Mouse (Mus musculus) embryonic facial prominence, embryonic 14.5 days (tissue): ENCODE data around the gene Lysmd4. TPM values are rescaled to one million over a fixed set of nuclear protein-coding genes. Genes with fewer than 3 reads are reported as not detected.

Source experiments
- ATAC-seq: fragments of 200-750 bp; cut with Nextera tagmentation; 2 replicates; pipeline ENCODE4 v1.8.0; 2017; ENCODE audit warnings: low read depth, moderate number of reproducible peaks, moderate TSS enrichment
- DNase-seq: peaks from one replicate; pipeline ENCODE4 v3.0.0-alpha.2; 2015; ENCODE audit warnings: low spot score
- H3K27ac ChIP-seq: fragments of 300-500 bp; sonication (generic); replicated peaks from 2 replicates; pipeline ENCODE4 v1.5.1; 2014; ENCODE audit warnings: low read depth, mild to moderate bottlenecking, low read length, moderate library complexity
- H3K27me3 ChIP-seq: fragments of 300-500 bp; sonication (generic); replicated peaks from 2 replicates; pipeline ENCODE4 v1.6.1; 2014; ENCODE audit warnings: low read length; ENCODE audit not compliant: control insufficient read depth, insufficient read depth
- H3K36me3 ChIP-seq: fragments of 300-500 bp; sonication (generic); 2 replicates; pipeline ENCODE4 v1.6.1; 2014; ENCODE audit warnings: low read length, mixed read lengths; ENCODE audit not compliant: control insufficient read depth, insufficient read depth
- H3K4me1 ChIP-seq: fragments of 300-500 bp; sonication (generic); 2 replicates; pipeline ENCODE4 v1.6.1; 2014; ENCODE audit warnings: antibody characterized with exemption, low read length; ENCODE audit not compliant: control insufficient read depth, insufficient read depth
- H3K4me2 ChIP-seq: fragments of 300-500 bp; sonication (generic); 2 replicates; pipeline ENCODE4 v1.6.1; 2014; ENCODE audit warnings: low read depth, mild to moderate bottlenecking, low read length, moderate library complexity, mixed read lengths
- H3K4me3 ChIP-seq: fragments of 300-500 bp; sonication (generic); 2 replicates; pipeline ENCODE4 v1.5.1; 2014; ENCODE audit warnings: low read depth, mild to moderate bottlenecking, low read length
- H3K9ac ChIP-seq: fragments of 300-500 bp; sonication (generic); 2 replicates; pipeline ENCODE4 v1.6.1; 2014; ENCODE audit warnings: low read depth, mild to moderate bottlenecking, low read length, moderate library complexity, mixed read lengths
- H3K9me3 ChIP-seq: fragments of 300-500 bp; sonication (generic); 2 replicates; pipeline ENCODE4 v1.6.1; 2016; ENCODE audit warnings: low read length; ENCODE audit not compliant: control insufficient read depth
- WGBS: fragments of 180-500 bp; shearing (Covaris S2); extraction: QIAGEN DNeasy Blood & Tissue Kit; methylation state at CpG from one replicate; pipeline ENCODE4 v1.1.7; 2014; 5-methylcytosine and 5-hydroxymethylcytosine counted together
- polyA plus RNA-seq: library from polyadenylated mRNA; unstranded; fragments of >200 nt; fragmentation: Nextera tagmentation; extraction: Ambion mirVana; gene quantifications from 2 replicates; pipeline ENCODE4 v1.2.1, GENCODE M21; 2014

Gene Lysmd4
- polyA plus RNA-seq, 1 experiment from 2014 or later: 13.7 TPM

DNA sequence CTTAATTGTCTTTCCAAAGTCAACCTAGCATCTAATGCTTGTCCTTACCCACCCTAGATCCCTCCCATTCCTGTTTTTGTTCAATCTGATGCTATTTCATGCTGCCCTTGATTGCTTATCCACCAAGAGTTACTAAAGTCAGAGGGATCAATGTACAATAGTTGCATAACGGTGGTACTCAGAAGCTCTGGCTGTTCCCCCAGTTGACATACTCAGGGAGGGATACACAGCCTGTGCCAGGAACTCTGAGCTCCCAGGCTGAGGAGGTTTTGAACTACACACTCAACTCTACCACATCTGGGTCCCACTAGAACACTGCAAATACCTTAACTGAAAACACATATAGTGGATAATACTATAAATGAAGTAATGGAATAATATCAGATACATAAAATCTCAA is 14.0 kb upstream of the Lysmd4 start:
- 0 out of 2 replicates have a peak, but pooled peaks cover 9% of the 10 kb centered on the region for H3K4me1 ChIP-seq
- H3K4me2 ChIP-seq: no peak overlapping the region
- ATAC-seq: no peak
- no peak overlapping the region for H3K27ac ChIP-seq
- no peaks in the 10 kb centered on the region for H3K36me3 ChIP-seq
- H3K9ac ChIP-seq: no peak overlapping the region
- no peak for DNase-seq
- no peaks in the 10 kb centered on the region for H3K9me3 ChIP-seq
- H3K4me3 ChIP-seq: no peak overlapping the region
- H3K27me3 ChIP-seq: no peaks in the 10 kb centered on the region
- 57% methylated on average over 1 of the region's 1 CpGs for WGBS

DNA sequence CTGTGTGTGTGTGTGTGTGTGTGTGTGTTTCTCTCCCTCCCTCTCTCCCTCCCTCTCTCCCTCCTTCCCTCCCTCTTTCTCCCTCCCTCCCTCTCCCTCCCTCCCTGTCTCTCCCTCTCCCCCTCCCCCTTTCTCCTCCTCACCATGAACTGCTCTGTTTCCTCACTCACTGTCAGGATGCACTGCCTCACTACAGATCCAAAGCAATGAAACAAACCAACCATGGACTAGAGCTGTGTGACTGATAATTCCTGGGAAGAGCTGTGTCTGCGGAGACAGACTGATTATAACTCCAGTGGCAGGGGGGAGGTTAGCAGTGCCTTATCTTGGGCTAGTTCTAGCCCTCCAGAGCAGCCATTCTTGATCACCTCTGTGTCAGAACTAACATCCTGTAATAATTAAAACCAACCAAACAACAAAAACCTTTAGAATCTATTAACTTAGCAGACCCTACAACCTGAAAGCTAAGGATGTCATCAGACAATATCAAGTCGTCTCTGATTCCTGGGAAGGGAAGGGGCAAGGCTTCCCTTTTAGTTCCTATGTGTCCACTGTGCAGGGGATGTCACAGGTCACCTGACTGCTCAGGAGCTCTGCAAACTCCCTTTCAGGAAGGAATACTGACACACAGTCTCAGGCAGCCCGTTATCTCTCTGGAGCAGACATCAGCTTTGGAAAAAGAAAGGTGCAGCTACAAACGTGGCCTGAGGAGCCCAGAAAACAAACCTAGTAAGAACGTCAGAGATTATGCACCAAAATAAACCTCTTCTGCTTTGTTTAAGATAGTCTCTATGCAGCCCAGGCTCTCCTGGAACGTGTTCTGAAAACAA is 12.1 kb upstream of the Lysmd4 start:
- H3K9me3 ChIP-seq: no peaks in the 10 kb centered on the region
- no peak overlapping the region for H3K9ac ChIP-seq
- 0 out of 2 replicates have a peak, but pooled peaks cover 9% of the 10 kb centered on the region for H3K4me1 ChIP-seq
- no peaks in the 10 kb centered on the region for H3K27me3 ChIP-seq
- no peak for ATAC-seq
- DNase-seq: no peak
- H3K36me3 ChIP-seq: no peaks in the 10 kb centered on the region
- 64% methylated on average over 6 of the region's 6 CpGs for WGBS
- H3K4me2 ChIP-seq: no peak overlapping the region
- no peak overlapping the region for H3K4me3 ChIP-seq
- no peak overlapping the region for H3K27ac ChIP-seq

DNA sequence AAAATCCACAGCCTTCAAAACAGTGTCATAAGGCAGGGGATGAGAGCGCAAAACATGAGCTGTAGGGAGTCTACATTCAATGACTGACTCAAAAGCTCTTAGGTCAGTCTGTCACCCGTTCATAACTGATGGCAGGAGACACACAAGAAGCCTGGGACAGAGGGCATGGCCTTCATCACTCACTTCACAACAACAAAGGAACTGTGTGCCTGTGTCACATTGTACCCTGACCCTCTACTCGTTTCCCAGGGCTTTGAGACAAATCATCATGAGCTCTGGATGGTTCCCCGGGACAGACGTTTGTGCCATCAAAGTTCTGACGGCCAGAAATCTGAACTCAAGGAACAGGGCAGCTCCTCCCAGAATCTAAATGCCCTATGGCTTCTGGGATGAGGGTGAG is 11.0 kb upstream of the Lysmd4 start:
- H3K9me3 ChIP-seq: no peaks in the 10 kb centered on the region
- H3K27ac ChIP-seq: no peak overlapping the region
- H3K36me3 ChIP-seq: no peaks in the 10 kb centered on the region
- H3K4me3 ChIP-seq: no peak overlapping the region
- H3K27me3 ChIP-seq: no peaks in the 10 kb centered on the region
- ATAC-seq (no peak), DNase-seq (no peak)
- H3K4me1 ChIP-seq: 0 out of 2 replicates have a peak, but pooled peaks cover 9% of the 10 kb centered on the region
- WGBS: 60% methylated on average over 6 of the region's 6 CpGs
- H3K9ac ChIP-seq: no peak overlapping the region
- H3K4me2 ChIP-seq: no peak overlapping the region

DNA sequence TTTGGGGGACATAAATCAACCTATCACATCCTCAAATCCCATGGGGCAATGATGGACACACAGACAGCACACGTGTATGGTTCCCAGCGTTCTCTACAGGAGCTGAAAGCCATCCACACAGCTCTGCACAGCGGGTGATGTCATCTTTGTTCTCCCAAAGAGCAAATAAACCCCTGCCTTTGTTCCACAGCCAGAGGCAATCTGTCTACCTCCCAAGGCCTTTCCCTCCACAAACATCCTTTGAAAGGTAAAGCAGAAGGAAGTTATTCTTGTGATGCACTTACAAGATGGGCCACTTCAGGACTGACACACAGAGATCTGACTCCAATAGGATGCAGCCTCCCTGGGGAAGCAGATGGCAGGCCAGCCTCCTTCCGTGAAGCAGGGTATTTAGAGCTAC is 10.4 kb upstream of the Lysmd4 start:
- Histone ChIP-seq H3K27me3 (no peaks in the 10 kb centered on the region), H3K27ac (no peak overlapping the region), H3K9ac (no peak overlapping the region), H3K4me3 (no peak overlapping the region), H3K4me1 (0 out of 2 replicates have a peak, but pooled peaks cover 9% of the 10 kb centered on the region), H3K4me2 (no peak overlapping the region), H3K36me3 (no peaks in the 10 kb centered on the region), H3K9me3 (no peaks in the 10 kb centered on the region)
- WGBS: 53% methylated on average over 4 of the region's 4 CpGs
- ATAC-seq (no peak), DNase-seq (peak; percentile 29)

DNA sequence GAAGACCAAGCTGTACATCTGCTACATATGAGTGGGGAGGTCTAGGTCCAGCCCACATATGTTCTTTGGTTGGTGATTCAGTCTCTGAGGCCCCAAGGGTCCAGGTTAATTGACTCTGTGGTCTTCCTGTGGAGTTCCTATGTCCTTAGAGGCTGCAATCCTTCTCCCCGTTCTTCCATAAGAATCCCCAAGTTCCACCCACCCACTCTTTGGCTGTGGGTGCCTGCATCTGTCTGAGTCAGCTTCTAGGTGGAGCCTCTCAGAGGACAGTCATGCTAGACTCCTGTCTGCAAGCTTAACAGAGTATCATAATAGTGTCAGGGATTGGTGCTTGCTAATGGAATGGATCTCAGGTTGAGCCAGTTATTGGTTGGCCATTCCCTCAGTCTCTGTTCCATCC is 8.8 kb upstream of the Lysmd4 start:
- Histone ChIP-seq H3K4me3 (no peak overlapping the region), H3K9me3 (no peaks in the 10 kb centered on the region), H3K4me2 (no peak overlapping the region), H3K9ac (no peak overlapping the region), H3K36me3 (no peaks in the 10 kb centered on the region), H3K4me1 (no peaks in the 10 kb centered on the region), H3K27ac (no peak overlapping the region), H3K27me3 (no peaks in the 10 kb centered on the region)
- ATAC-seq: no peak
- 71% methylated on average over 1 of the region's 1 CpGs for WGBS
- DNase-seq: no peak

DNA sequence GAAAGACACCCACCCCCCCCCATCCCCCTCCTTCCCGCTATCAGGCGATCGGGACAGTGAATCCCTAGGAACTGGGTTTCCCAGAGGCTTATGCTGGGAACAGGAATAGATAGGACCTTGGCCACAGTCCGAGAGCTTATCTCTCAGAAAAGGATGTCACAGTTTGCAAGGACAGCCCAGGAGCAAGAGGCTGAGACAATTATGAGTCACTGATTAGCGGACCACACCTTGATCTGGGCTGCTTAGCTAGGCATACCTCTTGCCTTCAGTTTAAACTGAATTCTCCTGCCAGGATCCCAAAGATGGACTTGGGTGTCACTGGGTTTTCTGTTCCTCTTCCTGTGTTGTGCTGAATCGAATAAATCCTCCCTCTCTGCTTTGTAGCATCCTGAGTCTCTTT is 6.0 kb upstream of the Lysmd4 start:
- no peak overlapping the region for H3K9ac ChIP-seq
- ATAC-seq (no peak), DNase-seq (no peak)
- no peaks in the 10 kb centered on the region for H3K36me3 ChIP-seq
- H3K27me3 ChIP-seq: no peaks in the 10 kb centered on the region
- H3K4me2 ChIP-seq: no peak overlapping the region
- no peak overlapping the region for H3K4me3 ChIP-seq
- WGBS: 84% methylated on average over 6 of the region's 6 CpGs
- H3K4me1 ChIP-seq: no peaks in the 10 kb centered on the region
- H3K9me3 ChIP-seq: no peaks in the 10 kb centered on the region
- no peak overlapping the region for H3K27ac ChIP-seq

DNA sequence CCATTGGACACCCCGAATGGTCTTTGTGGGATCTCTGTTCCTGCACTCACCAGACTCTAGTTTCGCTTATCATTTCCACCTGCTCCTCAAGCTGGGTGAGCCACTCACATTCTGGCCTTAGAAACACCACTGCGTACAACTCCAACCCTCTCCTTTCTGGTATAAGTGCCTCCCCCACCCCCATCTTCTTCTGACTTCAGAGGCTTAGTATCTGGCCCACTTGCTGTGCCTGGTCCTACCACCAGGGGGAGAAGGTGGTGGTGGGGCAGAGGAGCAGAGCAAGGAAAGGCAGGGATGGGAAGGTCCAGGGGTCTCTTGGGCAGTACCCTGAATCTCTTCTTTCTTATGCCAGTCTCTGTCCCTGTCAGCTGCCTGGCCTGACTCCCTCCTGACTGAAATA is 5.3 kb upstream of the Lysmd4 start:
- no peak for ATAC-seq
- 56% methylated on average over 3 of the region's 3 CpGs for WGBS

DNA sequence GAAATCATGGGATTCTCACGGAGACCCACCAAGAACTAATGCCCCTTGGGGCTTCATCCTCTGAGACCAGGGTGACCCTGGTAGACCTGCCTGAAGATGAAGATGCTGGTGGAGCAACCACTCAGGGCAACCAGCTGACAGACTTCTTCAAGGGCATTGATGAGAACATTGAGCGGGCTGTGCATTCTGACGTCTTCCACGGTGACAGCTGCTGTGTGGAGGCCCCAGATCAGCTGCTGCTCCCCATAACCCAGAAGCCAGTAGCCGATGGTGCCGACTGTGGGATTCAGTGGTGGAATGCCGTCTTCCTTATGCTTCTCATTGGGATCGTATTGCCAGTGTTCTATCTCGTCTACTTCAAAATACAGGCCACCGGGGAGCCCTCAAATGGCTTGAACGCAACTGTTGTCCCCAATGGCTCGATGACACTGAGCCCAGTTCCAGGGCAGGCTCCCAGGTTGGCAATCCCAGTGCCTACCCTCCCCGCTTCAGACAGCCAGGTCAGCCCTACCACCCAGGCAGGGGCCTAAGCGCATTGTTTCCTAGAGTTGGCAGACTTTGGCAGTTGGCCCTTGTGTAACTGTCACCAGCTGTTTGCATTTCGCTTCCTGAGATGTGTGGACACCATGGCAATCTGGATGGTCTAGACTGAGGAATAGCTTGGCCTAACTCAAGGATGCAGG is 3.7 kb downstream of the Lysmd4 start:
- H3K4me3 ChIP-seq: no peak overlapping the region
- 89% methylated on average over 15 of the region's 15 CpGs for WGBS
- H3K36me3 ChIP-seq: peaks cover 29% of the 10 kb centered on the region
- DNase-seq: no peak
- no peaks in the 10 kb centered on the region for H3K9me3 ChIP-seq
- no peak overlapping the region for H3K9ac ChIP-seq
- ATAC-seq: no peak
- H3K27ac ChIP-seq: no peak overlapping the region
- H3K4me2 ChIP-seq: no peak overlapping the region
- no peaks in the 10 kb centered on the region for H3K27me3 ChIP-seq
- H3K4me1 ChIP-seq: peaks cover 8% of the 10 kb centered on the region; the same call in 1 of the 2 replicates

More for the DNA sequence above, 5.3 kb upstream of the Lysmd4 start:
- DNase-seq: no peak
- Histone ChIP-seq H3K9ac (no peak overlapping the region), H3K27ac (no peak overlapping the region), H3K36me3 (no peaks in the 10 kb centered on the region), H3K4me3 (no peak overlapping the region), H3K4me1 (no peaks in the 10 kb centered on the region), H3K27me3 (no peaks in the 10 kb centered on the region), H3K9me3 (no peaks in the 10 kb centered on the region), H3K4me2 (no peak overlapping the region)
